Mouse (Mus musculus): ENCODE measurements at regions not wholly inside any gene's neighbourhood (a gene's known extent, or its start where the extent isn't known, plus 50 kb on each side); places are given as distances from the start of the nearest gene placed in this dataset.
A peak's percentile ranks its signal among the peaks of the same experiment; 100 is the strongest.

GRCm38 (mm10) chr13:59996146-59996814, 173.3 kb upstream of the Tut7 start:
- no peaks in the 10 kb centered on the region; the same call in 1 of the 2 replicates for H3K4me1 ChIP-seq (replicated peaks)
- no peaks in the 10 kb centered on the region for H3K9me3 ChIP-seq
- WGBS, result 42% methylated on average over 13 of the region's 13 CpGs
- no peak overlapping the region for H3K4me2 ChIP-seq (replicated peaks)
- H3K27me3 ChIP-seq (replicated peaks), result no peaks in the 10 kb centered on the region
- no peak overlapping the region for H3K9ac ChIP-seq
- H3K27ac ChIP-seq, result no peak overlapping the region
- no peaks in the 10 kb centered on the region for H3K36me3 ChIP-seq
- ATAC-seq, result no peak
- H3K4me3 ChIP-seq (replicated peaks), result no peak overlapping the region

DNA sequence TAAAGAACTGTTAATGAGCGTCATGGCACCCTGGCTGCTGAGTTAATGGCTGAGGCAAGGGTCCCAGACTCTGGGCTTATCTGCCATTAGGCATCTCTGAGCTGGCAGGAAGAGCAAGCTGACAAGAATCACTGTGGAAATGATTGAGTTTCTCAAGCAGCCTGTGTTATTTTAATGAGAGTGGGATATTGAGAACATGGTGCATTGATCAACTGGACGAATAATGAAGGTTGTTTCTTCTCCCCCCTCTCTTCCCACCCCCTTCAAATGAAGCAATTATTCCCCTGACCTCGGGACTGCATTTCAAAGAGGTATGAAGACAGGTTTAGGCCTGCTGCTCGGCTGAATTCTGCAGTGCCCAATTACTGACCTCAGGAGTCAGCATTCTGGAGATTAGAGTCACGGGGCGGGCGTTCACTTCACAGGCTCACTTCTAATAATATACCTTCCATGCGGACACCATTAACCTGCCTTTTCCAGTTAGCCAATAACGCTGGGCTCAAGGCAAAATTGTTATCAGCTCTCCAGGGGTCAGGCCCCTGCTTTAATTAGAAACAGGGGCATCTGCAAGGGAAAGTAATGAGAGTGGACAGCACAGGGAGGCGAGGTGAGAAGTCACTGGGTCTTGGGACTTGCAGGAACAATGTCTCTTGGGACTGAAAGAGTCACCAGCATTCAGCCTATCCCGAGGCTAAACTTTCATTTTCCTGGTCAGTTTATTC, 170.0 kb upstream of the Tut7 start:
- Histone ChIP-seq H3K9me3 (no peaks in the 10 kb centered on the region), H3K36me3 (no peaks in the 10 kb centered on the region), H3K9ac (no peak overlapping the region), H3K4me1 (replicated peaks) (no peaks in the 10 kb centered on the region; the same call in 1 of the 2 replicates), H3K4me2 (replicated peaks) (no peak overlapping the region), H3K4me3 (replicated peaks) (no peak overlapping the region), H3K27me3 (replicated peaks) (no peaks in the 10 kb centered on the region), H3K27ac (no peak overlapping the region)
- 67% methylated on average over 11 of the region's 11 CpGs for WGBS
- no peak for ATAC-seq

DNA sequence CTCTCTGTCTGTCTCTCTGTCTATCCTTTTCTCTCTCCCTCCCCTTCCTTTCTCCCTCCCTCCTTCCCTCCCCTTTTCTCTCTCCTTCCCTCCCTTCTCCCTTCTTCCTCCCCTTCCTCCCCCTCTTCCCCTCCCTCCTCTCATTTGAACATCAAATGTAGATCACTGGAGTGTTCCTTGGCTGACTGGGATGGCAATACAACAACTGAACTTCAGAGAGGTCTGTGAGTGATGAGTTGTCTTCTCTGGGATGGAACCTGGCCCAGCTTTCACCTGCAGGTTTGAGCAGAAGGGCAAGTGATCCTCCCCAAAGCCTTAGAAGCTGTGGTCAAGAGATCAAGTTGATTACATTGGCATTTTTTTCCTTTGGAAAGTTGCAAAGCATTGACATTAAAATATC, 169.4 kb upstream of the Tut7 start:
- no peaks in the 10 kb centered on the region for H3K36me3 ChIP-seq
- H3K9ac ChIP-seq, result no peak overlapping the region
- H3K9me3 ChIP-seq, result no peaks in the 10 kb centered on the region
- no peaks in the 10 kb centered on the region for H3K27me3 ChIP-seq (replicated peaks)
- no peak overlapping the region for H3K4me2 ChIP-seq (replicated peaks)
- H3K4me1 ChIP-seq (replicated peaks), result no peaks in the 10 kb centered on the region; the same call in 1 of the 2 replicates
- ATAC-seq, result no peak
- no peak overlapping the region for H3K4me3 ChIP-seq (replicated peaks)
- H3K27ac ChIP-seq, result no peak overlapping the region

GRCm38 (mm10) chr13:59990402-59991280, 167.7 kb upstream of the Tut7 start:
- Histone ChIP-seq H3K4me1 (replicated peaks) (no peaks in the 10 kb centered on the region), H3K27ac (no peak overlapping the region), H3K36me3 (no peaks in the 10 kb centered on the region), H3K4me2 (replicated peaks) (no peak overlapping the region), H3K9ac (no peak overlapping the region), H3K9me3 (no peaks in the 10 kb centered on the region), H3K27me3 (replicated peaks) (no peaks in the 10 kb centered on the region), H3K4me3 (replicated peaks) (no peak overlapping the region)
- ATAC-seq, result no peak
- 65% methylated on average over 10 of the region's 10 CpGs for WGBS

- H3K9me3 ChIP-seq, result no peaks in the 10 kb centered on the region
- H3K4me2 ChIP-seq (replicated peaks), result no peak overlapping the region
- ATAC-seq, result no peak
- H3K27ac ChIP-seq, result no peak overlapping the region
- H3K4me3 ChIP-seq (replicated peaks), result no peak overlapping the region
- no peaks in the 10 kb centered on the region for H3K36me3 ChIP-seq
- no peaks in the 10 kb centered on the region for H3K4me1 ChIP-seq (replicated peaks)
- H3K27me3 ChIP-seq (replicated peaks), result no peaks in the 10 kb centered on the region
- H3K9ac ChIP-seq, result no peak overlapping the region
- WGBS, result 81% methylated on average over 7 of the region's 7 CpGs
Observed at GRCm38 (mm10) chr13:59988393-59988965, 165.5 kb upstream of the Tut7 start.

DNA sequence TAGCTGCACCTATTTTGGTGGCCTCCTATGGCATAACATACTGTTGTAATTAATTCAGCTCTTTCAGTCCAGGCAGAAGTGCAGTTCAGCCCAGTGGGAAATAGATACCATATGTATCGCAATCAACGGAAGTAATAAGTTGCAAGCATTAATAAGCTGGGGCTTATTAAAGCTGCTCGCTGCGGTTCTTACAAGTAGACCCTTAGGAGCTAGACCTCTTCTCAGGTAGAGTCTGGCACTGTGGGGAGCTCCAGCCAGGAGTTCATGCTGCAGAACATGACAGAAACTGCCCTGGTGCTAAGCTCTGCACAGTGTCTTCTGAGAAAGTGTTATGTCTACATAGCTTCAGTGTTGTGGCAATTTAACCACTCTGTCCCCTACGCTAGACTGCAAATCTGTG, 153.5 kb upstream of the Tut7 start:
- no peak overlapping the region for H3K9ac ChIP-seq
- no peaks in the 10 kb centered on the region for H3K4me1 ChIP-seq (replicated peaks)
- no peaks in the 10 kb centered on the region for H3K27me3 ChIP-seq (replicated peaks)
- no peak for ATAC-seq
- H3K27ac ChIP-seq, result no peak overlapping the region
- no peaks in the 10 kb centered on the region for H3K36me3 ChIP-seq
- WGBS, result 92% methylated on average over 5 of the region's 5 CpGs
- H3K9me3 ChIP-seq, result no peaks in the 10 kb centered on the region
- H3K4me2 ChIP-seq (replicated peaks), result no peak overlapping the region
- H3K4me3 ChIP-seq (replicated peaks), result no peak overlapping the region

GRCm38 (mm10) chr13:59972093-59972427, 149.1 kb upstream of the Tut7 start:
- peak overlapping the region; percentile 59 for H3K4me2 ChIP-seq (replicated peaks)

DNA sequence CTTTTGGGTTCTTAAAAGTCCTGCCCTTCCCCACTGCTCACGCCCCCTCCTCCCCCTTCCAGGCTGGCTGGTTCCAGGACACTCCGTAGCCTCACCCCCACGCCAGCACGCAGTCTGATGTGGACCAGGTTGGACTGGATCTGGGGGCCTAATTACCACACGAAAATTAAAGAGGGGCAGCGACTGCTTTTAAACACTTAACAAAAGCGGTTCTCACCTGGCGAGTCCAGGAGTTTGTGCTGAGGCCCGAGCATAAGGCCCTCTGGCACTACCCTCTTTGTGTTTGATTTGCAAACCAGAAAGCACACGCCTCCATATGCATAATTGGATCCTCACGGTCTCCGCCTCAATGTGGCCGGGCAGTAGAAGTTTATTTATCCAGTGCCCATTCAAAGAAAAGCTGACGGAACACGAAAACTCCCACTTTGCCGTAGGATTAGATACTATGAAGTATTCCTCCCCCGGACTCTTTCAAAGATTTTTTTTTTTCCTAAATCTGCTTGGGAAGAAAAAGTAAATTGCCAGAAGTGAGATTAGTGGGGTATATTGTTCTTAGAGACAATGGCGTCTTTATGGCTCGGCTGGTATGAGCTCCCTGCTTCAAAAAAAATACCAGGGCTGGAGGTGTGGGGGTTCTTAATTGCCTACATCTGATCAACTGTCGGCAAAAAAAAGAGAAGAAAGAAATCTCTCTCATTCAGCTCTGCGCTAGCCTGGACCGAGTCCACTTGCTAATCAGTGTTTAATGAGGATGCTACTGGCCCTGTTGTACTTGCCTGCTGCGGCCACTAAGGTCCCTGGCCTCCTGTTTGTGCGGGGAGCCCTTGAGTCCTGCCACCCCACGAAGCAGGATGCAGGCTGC, 148.5 kb upstream of the Tut7 start:
- H3K4me1 ChIP-seq (replicated peaks), result 0 out of 2 replicates have a peak, but pooled peaks cover 8% of the 10 kb centered on the region
- no peak overlapping the region for H3K27ac ChIP-seq
- peak overlapping the region; percentile 17; the same call in 1 of the 2 replicates for H3K4me3 ChIP-seq (replicated peaks)
- peak overlapping the region; percentile 59 for H3K4me2 ChIP-seq (replicated peaks)
- no peaks in the 10 kb centered on the region for H3K9me3 ChIP-seq
- WGBS, result 17% methylated on average over 25 of the region's 25 CpGs
- no peak overlapping the region for H3K9ac ChIP-seq
- H3K36me3 ChIP-seq, result no peaks in the 10 kb centered on the region
- ATAC-seq, result peak; percentile 56
- peaks cover 8% of the 10 kb centered on the region; the same call in 1 of the 2 replicates for H3K27me3 ChIP-seq (replicated peaks)

More at GRCm38 (mm10) chr13:59972093-59972427, 149.1 kb upstream of the Tut7 start:
- Histone ChIP-seq H3K27ac (no peak overlapping the region), H3K27me3 (replicated peaks) (peaks cover 8% of the 10 kb centered on the region; the same call in 1 of the 2 replicates), H3K4me1 (replicated peaks) (0 out of 2 replicates have a peak, but pooled peaks cover 8% of the 10 kb centered on the region), H3K36me3 (no peaks in the 10 kb centered on the region), H3K9me3 (no peaks in the 10 kb centered on the region), H3K9ac (no peak overlapping the region), H3K4me3 (replicated peaks) (no peak overlapping the region)
- ATAC-seq, result no peak; the same call in 1 of the 2 replicates
- 73% methylated on average over 9 of the region's 9 CpGs for WGBS

DNA sequence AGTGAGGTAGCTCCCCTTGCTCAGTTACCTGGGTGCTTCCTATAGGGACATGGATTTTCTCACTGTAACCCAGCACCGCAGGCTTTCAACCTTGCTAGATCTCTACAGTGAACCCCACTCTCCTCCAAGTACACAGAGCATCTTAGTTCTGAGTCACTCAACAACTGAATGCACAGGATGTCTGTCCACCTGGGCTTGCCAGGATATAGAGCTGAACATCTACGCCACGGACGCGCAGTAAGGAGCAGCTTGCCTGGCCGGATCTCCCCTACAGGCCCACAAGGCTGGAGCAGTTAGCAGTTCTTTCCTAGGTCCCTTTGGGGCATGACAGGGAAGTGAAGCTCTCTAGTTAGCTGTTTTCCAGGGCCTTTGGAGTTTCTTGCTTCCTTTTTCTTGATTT, 147.5 kb upstream of the Tut7 start:
- Histone ChIP-seq H3K9me3 (no peaks in the 10 kb centered on the region), H3K4me2 (replicated peaks) (no peak overlapping the region)

GRCm38 (mm10) chr13:59969484-59969883, 146.5 kb upstream of the Tut7 start:
- H3K4me3 ChIP-seq (replicated peaks), result no peak overlapping the region
- WGBS, result 78% methylated on average over 3 of the region's 3 CpGs
- no peak overlapping the region for H3K9ac ChIP-seq
- H3K9me3 ChIP-seq, result no peaks in the 10 kb centered on the region
- no peaks in the 10 kb centered on the region for H3K36me3 ChIP-seq
- H3K4me1 ChIP-seq (replicated peaks), result 0 out of 2 replicates have a peak, but pooled peaks cover 8% of the 10 kb centered on the region
- H3K27me3 ChIP-seq (replicated peaks), result peaks cover 8% of the 10 kb centered on the region; the same call in 1 of the 2 replicates
- no peak for ATAC-seq
- H3K27ac ChIP-seq, result no peak overlapping the region
- H3K4me2 ChIP-seq (replicated peaks), result no peak overlapping the region

More for the DNA sequence above, 147.5 kb upstream of the Tut7 start:
- Histone ChIP-seq H3K27ac (no peak overlapping the region), H3K4me3 (replicated peaks) (no peak overlapping the region), H3K9ac (no peak overlapping the region), H3K27me3 (replicated peaks) (peaks cover 8% of the 10 kb centered on the region; the same call in 1 of the 2 replicates), H3K4me1 (replicated peaks) (0 out of 2 replicates have a peak, but pooled peaks cover 8% of the 10 kb centered on the region), H3K36me3 (no peaks in the 10 kb centered on the region)
- no peak for ATAC-seq
- 70% methylated on average over 6 of the region's 6 CpGs for WGBS

DNA sequence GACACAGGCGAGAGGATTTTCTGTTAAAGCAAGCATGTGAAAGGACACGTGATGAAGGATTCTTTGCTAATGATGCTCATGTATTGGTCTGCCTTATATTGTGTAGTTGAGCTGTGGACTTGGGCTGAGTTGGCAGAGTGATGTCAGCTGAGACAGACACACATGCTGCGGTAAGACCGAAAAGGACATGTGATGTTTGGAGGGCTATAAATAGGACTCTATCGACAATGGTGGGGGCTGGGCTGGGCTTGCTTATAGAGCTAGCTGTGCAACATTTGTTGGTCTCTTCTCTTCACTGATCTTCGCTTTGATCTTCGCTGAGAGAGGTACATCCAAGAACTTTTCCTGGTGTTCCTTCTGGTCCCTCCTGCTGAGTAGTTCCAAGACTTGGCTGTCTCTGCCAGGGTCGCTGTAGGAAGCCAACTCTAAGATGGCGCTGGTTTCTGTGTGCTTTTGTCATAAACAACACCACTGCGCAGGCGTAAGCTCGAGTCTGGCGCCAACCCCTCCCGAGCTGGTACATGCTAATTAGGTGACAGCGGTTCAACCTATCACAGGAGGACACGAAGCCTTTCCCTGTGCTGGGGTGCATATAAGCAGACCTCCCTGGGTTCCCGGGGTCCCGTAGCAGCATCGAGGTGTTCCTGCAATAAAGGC, 145.8 kb upstream of the Tut7 start:
- H3K27ac ChIP-seq, result no peak overlapping the region
- H3K9me3 ChIP-seq, result no peaks in the 10 kb centered on the region
- no peak overlapping the region for H3K4me2 ChIP-seq (replicated peaks)
- ATAC-seq, result no peak
- WGBS, result 81% methylated on average over 19 of the region's 19 CpGs
- H3K4me3 ChIP-seq (replicated peaks), result no peak overlapping the region
- H3K27me3 ChIP-seq (replicated peaks), result peaks cover 8% of the 10 kb centered on the region; the same call in 1 of the 2 replicates
- no peaks in the 10 kb centered on the region for H3K36me3 ChIP-seq
- H3K4me1 ChIP-seq (replicated peaks), result 0 out of 2 replicates have a peak, but pooled peaks cover 8% of the 10 kb centered on the region
- H3K9ac ChIP-seq, result no peak overlapping the region

Data from intestine, embryonic 15.5 days (tissue).